Mouse (Mus musculus) gastrocnemius, adult 2 months (tissue): ENCODE data around the gene Macc1. TPM values are rescaled to one million over a fixed set of nuclear protein-coding genes. Genes with fewer than 3 reads are reported as not detected.
"Not testable (repeated sequence)": the region's sequence is repeated elsewhere in the genome, so short reads cannot be mapped to it uniquely, and the experiment has no call there.

ENCODE experiments used
- DNase-seq: peaks from one replicate; pipeline ENCODE4 v3.0.0; 2022
- H3K27ac ChIP-seq: fragments of 200-600 bp; 2 replicates; pipeline ENCODE4 v1.8.1; 2022; ENCODE audit warnings: mild to moderate bottlenecking
- H3K4me3 ChIP-seq: fragments of 200-600 bp; 2 replicates; pipeline ENCODE4 v1.8.1; 2022; ENCODE audit warnings: mild to moderate bottlenecking, moderate library complexity
- CTCF ChIP-seq: fragments of 200-600 bp; IDR thresholded peaks from 2 replicates; pipeline ENCODE4 v1.8.1; 2022; ENCODE audit warnings: antibody characterized with exemption, mild to moderate bottlenecking, moderate library complexity
- intact Hi-C: fragments of 180-260 bp; cut with DNase I; formaldehyde crosslinking; loops from one replicate; pipeline ENCODE4 v1.15.1; 2025
- long read RNA-seq, 2 experiments: library from polyadenylated mRNA; stranded (forward); transcript quantifications; one replicate each; pipeline ENCODE4 v2.0.0; 2021
- total RNA-seq, 2 experiments: library from RNA; stranded (reverse); gene quantifications; 2 replicates each; pipeline ENCODE4 v1.2.3; 2021

Macc1 gene
- total RNA-seq, result not detected
- long read RNA-seq, experiment 1, result 0 reads
- long read RNA-seq, experiment 2, result 0 reads

DNA sequence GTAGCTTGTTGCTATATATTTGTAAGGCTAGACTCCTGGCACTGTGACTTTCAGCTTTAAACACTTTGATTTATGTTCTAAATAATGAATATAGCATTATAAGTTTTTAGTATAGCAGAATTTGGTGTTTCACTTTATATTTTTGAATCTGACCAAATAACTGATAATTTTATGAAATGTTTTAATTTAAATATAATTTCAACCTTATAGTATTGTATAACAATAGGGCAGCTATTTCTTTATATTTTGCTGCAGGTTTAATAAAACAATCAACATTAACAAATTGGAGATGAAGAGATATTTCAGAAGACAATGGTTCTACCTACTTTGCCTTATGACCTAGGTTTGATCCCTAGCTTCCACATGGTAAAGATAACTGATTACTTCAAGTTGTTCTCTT is at the start of gene Macc1:
TSS of gene Macc1 (plus strand) at position 301 of the 400 bp plus-strand sequence.
- Histone ChIP-seq H3K27ac (no peak within 1 kb of the TSS), H3K4me3 (no peak within 1 kb of the TSS)
- TF ChIP-seq CTCF, result no peak
- intact Hi-C loops, result no loop called here
- no peak for DNase-seq

DNA sequence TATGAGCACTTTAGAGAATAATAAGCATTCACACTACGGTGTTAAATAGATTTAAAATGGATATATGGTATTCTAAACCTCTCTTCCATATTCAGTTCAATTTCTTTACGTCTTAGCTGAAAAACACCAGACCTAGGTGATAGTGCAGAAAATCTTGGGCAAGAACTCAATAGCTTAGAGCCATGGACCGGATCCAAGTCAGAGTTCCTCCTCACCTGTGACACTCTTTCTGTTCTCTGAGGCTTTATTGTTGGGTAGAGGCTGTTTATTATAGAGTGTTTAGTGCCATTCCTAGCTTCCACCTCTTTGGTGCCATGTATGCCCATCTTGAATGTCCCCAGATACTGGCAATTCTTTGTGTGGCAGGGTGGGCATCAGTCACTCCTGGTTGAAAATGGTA is 49.6 kb upstream of the Macc1 start:
- H3K4me3 ChIP-seq, result no peak overlapping the region
- H3K27ac ChIP-seq, result no peak overlapping the region
- intact Hi-C loops, result no loop called here
- TF ChIP-seq CTCF, result no peak
- no peak for DNase-seq

DNA sequence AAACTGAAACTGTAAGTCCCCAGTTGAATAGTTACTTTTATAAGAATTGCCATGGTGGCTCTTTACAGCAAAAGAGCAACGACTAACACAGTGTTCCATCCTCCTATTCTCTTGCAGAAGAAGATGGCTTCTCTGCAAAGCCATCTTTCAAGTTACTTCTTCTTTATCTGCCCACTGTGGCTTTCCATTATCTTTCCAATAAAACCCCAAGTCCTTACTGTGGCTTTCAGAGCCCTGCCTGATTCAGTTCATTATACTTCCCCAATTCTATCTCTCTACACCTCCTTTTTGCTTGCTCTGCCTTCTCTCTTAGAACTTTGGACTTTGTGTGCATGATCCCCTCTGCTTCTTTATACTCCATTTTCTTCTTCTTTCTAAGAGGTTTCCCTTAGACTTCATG is 45.3 kb upstream of the Macc1 start:
- no peak overlapping the region for H3K27ac ChIP-seq
- H3K4me3 ChIP-seq, result no peak overlapping the region
- DNase-seq, result no peak
- no peak for TF ChIP-seq CTCF
- intact Hi-C loops, result no loop called here

DNA sequence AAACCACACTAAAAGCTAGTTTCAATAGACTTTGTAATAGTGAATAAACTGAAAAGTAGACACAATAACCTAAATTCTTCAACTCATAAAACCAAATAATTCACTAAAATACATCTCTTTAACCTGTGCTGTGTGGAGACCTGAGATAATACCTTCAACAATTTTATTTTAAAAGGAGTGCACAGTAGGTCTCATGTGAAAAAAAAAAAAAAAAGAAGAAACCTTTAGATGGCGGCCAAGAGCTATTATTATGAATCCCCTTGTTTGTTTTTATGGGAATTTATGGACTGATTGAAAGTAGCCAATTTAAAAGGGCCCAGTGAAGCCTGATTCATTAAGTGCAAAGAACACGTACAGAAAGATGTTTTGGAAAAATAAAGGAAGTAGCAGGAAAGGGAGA is 44.0 kb upstream of the Macc1 start:
- TF ChIP-seq CTCF, result no peak
- intact Hi-C loops, result no loop called here
- Histone ChIP-seq H3K27ac (no peak overlapping the region), H3K4me3 (no peak overlapping the region)
- DNase-seq, result no peak

DNA sequence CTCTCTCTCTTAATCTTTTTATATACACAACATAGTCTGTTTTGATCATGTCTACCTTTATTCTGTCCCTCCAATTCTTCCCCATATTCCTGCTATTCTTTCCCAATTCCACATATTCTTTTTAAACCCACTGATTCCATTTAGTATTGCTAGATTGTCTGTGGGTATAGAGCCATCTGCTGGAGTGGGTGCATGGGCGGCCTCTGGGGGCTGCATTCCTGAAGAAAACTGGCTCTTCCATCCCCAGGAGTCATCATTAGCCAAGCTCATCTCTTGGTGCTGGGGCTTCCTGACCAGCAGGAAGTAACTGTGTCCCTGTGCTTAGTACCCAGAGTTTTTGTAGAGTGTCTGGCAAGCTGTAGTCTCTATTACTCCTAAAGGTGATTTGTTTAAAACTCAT is 42.1 kb upstream of the Macc1 start:
- Histone ChIP-seq H3K27ac (no peak overlapping the region), H3K4me3 (no peak overlapping the region)
- DNase-seq, result no peak
- no peak for TF ChIP-seq CTCF
- intact Hi-C loops, result no loop called here

DNA sequence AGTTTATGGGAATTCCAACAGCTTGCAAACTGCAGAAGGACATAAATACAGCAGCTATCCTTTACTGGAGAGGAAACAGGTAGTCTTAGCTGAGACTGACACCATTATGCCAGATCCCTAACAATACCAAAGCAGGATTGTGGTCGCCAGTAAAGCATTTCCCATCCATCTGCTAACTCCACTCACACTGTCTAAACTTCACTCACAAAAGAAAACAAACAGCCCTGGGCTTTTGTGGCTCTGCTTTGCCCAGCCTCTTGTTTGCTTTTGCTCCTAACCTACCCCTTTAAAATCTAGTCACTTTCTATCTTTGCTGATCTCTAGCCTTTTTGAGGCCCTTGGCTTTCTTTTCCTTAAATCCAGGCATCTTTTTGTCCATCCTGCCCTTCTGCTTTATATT is 40.5 kb upstream of the Macc1 start:
- intact Hi-C loops, result no loop called here
- no peak overlapping the region for H3K27ac ChIP-seq
- TF ChIP-seq CTCF, result no peak

DNA sequence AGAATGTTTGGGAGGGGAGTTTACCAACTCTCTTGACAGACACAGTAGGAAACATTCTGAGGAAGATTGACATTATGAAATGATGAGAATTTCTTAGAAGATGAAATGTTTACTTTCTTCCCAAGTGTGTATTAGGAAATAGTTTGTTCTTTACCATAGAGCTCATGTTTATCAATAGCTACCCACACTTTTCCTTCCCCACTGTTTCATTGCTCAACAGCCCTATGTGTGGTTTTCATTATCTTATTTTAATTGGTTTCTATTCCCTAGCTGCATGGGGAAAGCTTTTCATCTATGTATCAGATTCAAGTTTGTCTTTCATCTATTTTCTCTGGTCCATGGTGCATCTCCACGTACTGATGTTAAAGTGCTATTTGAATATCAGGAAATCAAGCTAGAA is 37.8 kb upstream of the Macc1 start:
- TF ChIP-seq CTCF, result no peak
- Histone ChIP-seq H3K27ac (no peak overlapping the region), H3K4me3 (no peak overlapping the region)
- no peak for DNase-seq
- intact Hi-C loops, result no loop called here

More for the DNA sequence above, 40.5 kb upstream of the Macc1 start:
- no peak for DNase-seq
- H3K4me3 ChIP-seq, result no peak overlapping the region

DNA sequence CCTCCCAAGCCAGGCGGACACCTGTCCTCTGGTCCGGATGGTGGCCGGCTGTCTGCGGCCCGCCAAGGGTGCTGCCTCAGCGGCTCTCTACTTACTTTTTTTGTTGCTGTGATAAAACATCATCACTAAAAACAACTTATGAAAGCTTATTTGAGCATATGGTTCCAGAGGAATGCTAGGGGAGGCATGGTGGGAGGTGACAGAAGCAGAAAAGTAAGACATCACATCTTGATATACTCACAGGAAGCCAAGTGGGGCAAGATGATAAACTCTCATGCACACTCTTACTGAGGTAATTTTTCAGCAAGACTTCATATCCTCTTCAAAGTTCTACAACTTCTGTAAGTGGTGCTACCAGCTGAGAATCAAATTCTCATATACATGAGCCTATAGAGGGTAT is 22.5 kb upstream of the Macc1 start:
- intact Hi-C loops, result no loop called here
- Histone ChIP-seq H3K27ac (no peak overlapping the region), H3K4me3 (no peak overlapping the region)
- DNase-seq, result no peak
- no peak for TF ChIP-seq CTCF

DNA sequence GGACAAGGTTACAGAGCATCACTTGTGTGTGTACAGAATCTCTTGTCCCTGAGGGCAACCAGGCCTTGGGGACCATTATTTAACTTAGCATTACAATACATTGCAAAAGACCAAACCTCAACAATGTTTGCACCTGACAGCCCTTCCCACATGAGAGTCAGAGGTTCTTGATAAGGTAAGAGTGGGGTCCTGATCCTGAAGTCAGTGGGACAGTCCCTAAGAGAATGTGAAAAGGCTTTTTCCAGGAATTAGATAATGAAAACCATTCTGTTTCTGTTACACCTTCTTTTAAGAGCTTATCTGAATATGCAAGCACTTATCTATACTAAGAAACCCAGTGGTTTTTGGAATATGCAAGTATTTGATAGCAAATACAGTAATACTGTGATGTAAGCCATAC is 10.5 kb upstream of the Macc1 start:
- no peak for DNase-seq
- no peak for TF ChIP-seq CTCF
- Histone ChIP-seq H3K4me3 (no peak overlapping the region), H3K27ac (no peak overlapping the region)
- intact Hi-C loops, result no loop called here

DNA sequence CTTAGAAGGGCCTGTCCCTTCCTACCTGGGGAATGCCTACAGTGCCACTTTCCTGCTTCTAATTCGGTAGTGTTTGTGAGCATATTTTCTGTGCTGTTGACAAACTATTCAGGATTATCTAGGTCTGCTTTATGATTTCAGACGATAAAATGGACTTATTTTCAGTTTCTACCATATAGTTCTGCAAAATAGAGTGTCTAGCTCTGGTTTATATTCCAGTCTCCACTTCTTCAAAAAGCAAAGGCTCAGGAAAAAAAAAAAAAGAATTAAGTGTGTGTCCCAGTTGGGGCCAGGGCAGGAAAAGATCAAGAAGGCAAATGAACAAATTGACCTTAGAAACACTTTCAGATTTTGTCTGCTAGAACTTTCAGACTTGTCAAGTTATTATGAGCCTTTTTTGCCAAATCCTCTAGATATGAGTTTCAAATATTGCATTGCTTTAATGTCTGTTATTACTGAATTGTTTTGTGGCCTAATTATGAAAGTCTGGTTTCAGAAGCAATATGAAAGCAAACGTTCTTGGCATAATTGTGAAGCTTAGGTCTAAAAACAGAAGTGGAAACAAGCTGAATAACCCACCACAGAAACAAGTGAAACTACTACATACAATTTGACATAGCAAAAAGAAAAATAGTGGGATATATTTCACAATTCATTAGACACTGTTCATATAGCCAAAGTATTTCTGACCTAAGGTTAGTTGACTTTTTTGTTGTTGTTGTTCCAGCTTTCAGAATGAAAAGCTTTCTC is 881 bp upstream of the Macc1 start:
- intact Hi-C loops, result no loop called here
- Histone ChIP-seq H3K4me3 (no peak overlapping the region), H3K27ac (no peak overlapping the region)
- no peak for TF ChIP-seq CTCF
- no peak for DNase-seq

DNA sequence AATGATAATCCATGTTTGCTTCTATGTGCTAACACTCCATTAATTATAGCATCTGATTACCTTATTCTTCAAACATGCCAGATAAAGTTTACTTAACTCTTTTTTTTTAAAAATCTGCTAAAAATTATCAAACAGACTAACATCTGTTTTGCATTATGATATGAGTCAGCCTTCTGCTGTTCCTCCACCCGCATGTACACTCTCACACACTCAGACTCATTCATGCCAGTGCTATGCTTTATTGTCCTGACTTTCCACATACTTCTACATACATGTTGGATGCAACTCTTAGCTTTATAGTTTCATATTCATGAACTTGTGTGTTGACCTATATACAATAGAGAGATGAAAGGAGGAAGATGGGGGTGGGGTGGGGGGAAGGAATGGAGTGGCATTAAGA is 4.7 kb downstream of the Macc1 start:
- TF ChIP-seq CTCF, result no peak
- no peak overlapping the region for H3K27ac ChIP-seq
- no peak for DNase-seq
- H3K4me3 ChIP-seq, result no peak overlapping the region
- intact Hi-C loops, result no loop called here

DNA sequence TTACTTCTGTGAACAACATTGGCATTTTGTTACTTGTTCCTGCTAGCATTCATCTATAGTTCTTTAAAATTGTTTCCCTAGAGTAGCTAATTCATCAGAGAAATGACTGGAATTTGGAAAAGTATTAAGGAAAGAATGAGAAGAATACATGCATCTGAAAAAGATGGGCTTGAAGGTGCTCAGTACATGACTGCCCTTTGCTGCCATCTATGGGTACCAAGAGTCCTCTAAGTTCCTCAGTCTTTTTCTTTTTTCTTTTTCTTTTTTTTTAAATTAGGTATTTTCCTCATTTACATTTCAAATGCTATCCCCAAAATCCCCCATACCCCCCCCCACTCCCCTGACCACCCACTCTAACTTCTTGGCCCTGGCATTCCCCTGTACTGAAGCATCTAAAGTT is 11.3 kb downstream of the Macc1 start:
- peak; percentile 37 for TF ChIP-seq CTCF
- no peak for DNase-seq
- H3K27ac ChIP-seq, result no peak overlapping the region
- H3K4me3 ChIP-seq, result no peak overlapping the region
- intact Hi-C loops, result no loop called here

DNA sequence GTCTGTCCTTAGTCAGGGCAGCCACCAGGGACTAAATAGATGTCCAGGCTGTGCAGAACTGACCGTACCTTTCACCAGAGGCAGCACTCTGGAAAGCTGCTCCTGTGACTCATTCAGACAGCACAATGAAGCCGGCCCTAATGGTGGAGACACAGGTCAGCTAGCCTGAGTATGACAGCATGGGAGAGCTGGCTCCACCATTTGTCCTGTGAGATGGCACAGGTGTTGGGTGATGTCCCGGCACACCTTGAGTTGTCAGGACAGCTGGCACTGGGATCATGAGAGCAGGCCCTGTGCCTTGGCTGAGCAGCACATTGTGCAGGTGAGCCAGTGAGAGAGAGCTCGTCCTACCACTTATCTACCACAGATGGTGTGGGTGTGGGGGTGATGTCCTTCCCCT is 16.6 kb downstream of the Macc1 start:
- H3K27ac ChIP-seq, result no peak overlapping the region
- no peak overlapping the region for H3K4me3 ChIP-seq
- intact Hi-C loops, result no loop called here
- DNase-seq, result peak; percentile 15
- TF ChIP-seq CTCF, result no peak

DNA sequence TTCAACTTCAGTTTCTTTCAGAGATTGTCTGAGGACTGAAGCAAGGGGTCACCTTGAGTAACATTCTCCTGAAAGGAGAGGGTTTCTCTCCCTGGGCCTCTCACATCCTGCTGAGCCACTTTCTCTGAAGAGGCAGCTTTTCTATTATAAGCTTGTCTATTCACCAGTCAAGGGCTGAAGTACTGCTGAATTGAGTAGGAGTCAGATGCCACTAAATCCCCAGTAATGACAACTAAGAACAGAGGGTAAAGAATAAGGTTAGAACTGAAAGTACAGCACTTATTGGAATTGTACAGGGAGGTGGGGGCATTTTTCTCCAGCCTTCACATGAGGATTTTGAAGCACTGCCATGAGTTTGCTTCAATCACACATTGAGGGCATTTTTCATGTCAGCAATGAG is 19.3 kb downstream of the Macc1 start:
- H3K27ac ChIP-seq, result no peak overlapping the region
- DNase-seq, result no peak
- no peak for TF ChIP-seq CTCF
- H3K4me3 ChIP-seq, result no peak overlapping the region
- intact Hi-C loops, result no loop called here

DNA sequence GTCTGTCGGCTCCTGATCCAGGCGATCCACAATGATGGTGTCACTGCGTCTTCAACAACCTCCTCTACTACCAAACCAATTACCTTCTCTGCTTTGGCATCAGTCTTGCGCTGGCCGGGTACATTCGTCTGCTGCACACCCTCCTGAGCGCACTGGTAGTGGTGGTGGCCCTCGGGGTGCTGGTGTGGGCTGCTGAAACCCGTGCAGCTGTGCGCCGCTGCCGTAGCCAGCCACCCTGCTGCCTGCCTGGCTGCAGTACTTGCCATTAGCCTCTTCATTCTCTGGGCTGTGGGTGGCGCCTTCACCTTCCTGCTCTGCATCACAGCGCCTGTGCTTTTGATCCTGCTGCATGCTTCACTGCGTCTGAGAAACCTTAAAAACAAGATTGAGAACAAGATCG is 38.5 kb downstream of the Macc1 start:
- H3K4me3 ChIP-seq, H3K27ac ChIP-seq, DNase-seq, intact Hi-C loops: not testable (repeated sequence)
